Mouse (Mus musculus) retina, adult 2 months (tissue): Measurements from ENCODE around the gene Mthfd2l.

Experiments
- DNase-seq: peaks from one replicate; pipeline ENCODE4 v3.0.0-alpha.2; 2012; ENCODE audit warnings: low read depth, low spot score

Mthfd2l gene

DNA sequence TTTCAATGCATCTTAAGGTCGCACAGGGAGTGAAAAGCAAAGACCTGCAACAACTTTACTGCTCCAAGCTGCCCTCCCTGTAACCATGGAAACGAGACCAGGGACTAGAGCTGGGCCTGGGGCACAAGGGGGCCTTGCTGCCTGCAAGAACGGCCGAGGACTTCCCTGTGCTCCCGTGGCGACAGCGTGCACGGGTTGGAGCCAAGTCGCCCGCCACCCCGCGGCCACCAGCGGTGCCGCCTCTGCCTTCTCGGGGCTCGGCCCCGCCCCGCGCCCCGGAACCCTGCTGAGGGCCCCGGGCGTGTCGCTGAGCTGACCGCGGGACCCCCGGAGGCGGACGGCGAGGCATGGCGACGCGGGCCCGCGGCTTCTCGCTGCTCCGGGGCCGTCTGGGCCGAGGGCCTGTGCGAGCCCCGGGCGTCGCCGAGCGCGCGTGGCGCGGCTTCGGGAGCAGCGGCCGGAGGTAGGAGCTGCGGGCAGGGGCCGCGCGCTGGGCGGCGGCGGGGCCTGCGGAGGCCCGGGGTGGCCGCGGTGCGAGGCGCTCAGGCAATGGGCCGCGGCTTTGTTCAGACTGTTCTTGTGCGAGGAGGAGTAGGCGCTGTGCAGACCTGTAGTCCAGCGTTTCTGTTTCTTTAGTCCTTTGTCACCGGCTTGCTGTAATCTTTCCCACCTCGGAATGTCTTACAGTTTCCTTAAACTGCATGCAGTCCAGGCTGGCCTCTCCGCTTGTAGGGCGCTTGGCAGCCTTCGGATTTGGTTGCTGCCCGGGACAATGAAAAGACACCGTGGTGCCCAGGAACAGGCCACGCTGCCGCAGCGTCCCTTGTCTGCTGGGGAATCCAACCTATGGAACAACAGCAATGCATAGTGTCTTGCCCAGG lies at the start of gene Mthfd2l:
TSS of gene Mthfd2l (plus strand) at position 147 of the 881 bp plus-strand sequence.
- DNase-seq, result peak; percentile 41

DNA sequence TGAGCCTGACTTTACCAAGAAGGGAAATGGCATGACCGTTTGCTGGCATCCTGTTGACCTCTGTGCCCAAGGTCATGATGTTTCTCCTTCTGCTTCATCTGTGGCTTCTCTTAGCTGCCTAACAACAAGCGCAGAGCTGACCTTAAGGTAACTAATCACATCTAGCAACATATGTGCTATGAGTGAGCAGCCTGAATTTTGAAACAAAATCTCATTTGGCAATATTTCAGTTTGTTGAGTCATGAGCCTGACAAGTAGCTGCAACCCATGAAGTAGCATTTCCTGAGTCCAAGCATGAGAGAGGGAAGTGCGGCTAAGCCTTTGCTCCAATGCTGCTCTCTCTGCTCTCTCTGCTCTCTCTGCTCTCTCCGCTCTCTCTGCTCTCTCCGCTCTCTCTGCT lies 49.2 kb upstream of the Mthfd2l start:
- no peak for DNase-seq

DNA sequence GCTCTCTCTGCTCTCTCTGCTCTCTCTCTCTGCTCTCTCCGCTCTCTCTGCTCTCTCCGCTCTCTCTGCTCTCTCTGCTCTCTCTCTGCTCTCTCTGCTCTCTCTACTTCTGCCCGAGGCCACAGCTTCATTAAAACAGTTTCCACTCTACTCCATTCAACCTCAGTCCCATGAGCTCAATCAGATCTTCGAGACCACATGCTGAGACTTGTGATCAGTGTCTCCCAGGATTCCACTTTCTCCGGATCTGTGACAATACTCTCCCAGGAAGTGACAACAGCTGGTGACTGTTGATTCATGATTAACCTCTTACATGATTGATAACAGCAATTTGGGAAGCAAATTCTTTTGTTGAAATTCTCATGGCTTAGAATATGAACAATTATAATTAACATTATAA lies 48.8 kb upstream of the Mthfd2l start:
- no peak for DNase-seq

DNA sequence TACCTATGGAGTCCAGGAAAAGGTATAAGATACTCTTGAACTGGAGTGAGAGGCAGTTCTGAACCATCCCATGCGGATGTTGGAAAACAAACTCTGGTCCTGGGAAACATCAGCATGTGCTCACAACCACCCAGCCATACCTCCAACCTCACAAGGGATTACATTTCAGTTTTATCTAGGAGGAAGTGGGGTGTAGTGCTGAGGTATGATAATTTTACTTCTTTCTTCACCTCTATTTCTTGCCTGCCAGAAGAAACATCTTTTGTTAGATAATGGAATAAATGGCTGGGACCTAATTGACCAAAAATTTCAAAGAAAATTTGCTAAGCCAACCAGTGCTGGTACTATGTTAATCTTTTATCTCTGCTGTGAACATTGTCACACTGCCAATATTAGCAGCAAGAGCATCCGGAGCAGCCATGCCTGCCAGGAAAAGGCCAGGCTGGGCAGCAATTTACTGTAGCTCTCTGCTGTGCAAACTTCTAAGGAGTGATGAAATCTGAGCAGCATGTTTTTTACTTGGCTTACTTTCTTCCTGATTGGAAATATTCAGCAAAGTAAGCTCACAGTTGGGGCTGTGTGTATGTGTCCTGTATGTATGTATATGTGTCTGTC lies 46.2 kb upstream of the Mthfd2l start:
- no peak for DNase-seq

DNA sequence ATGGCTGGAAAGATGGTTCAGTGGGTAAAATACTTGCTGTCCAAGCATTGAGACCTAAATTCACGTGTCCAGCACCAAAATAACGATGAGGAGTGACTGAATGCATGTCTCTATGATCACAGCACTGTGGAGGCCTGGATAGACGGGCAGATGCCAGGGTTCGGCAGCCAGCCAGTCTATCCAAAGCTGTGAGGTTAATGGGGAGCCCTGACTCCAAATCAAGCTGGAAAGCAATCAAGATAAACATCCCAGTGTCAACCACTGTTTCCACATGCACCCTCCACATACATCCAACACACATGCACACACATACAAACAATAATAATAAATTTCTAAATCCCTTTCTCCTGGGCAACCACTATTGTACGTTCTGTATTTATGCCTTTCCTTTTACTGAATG lies 42.3 kb upstream of the Mthfd2l start:
- DNase-seq, result no peak

DNA sequence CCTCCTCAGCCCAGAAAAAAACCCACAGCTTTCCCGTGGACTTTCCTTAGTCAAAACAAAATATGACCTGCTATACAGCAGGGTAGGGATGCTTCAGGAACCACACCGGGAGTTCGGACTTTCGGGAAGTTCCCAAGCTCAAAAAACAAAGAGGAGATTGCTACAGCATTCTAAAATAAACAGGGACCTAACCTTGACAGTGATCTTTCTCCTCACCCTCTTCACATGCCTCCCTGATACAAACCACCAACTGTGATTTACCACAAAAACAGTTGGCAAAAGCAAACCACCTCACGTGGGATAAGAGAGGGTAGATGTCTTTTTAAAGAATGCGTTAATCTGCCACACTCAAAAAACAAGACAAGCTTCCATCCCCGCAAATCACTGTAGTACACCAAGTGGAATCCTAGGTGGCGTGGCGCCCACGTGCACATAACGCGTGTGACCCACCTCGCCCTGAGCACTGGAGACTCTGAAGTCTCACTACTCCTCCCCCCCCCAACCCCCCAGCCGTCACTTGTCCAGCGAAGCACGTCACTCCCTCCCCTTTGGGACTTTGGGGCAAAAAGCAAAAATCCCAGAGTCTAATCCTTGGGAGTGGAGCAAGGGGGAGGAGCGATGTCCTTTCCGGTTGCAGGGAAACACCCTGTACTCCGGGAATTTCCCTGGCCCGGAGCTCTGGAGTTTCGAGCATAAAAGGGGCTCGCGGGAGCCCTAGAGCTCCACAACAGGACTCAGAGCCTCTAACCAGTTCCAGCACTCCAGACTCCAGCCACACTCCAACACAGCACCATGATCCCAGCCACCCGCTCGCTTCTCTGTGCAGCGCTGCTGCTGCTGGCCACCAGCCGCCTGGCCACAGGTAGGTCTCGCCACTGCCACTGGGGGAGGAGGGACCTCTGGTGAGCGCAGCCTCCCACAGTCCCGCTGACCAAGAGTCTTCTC lies 40.1 kb upstream of the Mthfd2l start, which contains the start of gene Cxcl1:
TSS of gene Cxcl1 (plus strand) at position 723 of the 945 bp plus-strand sequence.
- DNase-seq, result no peak

DNA sequence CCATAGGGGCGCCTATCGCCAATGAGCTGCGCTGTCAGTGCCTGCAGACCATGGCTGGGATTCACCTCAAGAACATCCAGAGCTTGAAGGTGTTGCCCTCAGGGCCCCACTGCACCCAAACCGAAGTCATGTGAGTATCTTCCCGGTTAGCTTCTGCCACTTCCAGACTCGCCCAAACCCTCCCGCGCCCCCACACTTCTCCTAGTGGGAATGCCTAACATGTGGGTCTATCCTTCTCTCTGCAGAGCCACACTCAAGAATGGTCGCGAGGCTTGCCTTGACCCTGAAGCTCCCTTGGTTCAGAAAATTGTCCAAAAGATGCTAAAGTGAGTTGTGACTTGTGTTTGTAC lies 39.5 kb upstream of the Mthfd2l start:
- no peak for DNase-seq

DNA sequence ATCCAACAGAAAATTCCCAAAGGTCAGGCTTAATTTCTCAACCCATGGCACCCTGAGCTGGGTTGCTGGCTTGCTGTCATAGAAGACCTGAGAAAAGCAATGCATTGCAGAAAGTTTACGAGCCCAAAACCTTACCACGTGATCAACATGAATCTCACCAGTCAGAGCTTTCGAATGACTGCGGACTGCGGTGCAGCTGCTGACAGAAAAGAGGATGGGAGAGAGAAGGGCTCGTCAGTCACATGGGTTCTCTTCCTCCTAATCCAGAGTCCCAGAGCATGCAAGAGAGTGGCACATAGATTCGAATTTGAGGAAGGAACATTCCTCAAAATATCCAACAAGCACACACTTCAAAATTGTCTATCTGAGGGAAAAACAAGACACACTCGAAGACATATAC lies 36.7 kb upstream of the Mthfd2l start:
- no peak for DNase-seq

DNA sequence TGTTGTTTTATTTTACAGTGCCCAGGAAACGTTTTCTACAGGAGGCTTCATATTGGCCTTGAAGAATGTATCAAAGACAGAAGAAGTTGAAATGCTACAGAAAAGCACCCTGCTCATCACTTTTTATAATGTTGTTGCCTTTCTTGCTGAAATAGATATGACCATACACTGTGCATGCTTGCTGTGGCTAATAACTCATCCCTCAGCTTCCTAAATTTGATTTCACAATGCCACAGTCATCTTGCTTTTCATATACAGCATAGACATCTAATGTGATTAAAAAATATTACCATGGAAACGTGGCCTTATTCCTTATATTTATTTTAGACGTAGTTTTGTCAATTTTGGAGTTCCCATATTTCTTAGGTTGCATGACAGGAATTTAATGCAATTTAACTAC lies 33.5 kb upstream of the Mthfd2l start:
- DNase-seq, result no peak

DNA sequence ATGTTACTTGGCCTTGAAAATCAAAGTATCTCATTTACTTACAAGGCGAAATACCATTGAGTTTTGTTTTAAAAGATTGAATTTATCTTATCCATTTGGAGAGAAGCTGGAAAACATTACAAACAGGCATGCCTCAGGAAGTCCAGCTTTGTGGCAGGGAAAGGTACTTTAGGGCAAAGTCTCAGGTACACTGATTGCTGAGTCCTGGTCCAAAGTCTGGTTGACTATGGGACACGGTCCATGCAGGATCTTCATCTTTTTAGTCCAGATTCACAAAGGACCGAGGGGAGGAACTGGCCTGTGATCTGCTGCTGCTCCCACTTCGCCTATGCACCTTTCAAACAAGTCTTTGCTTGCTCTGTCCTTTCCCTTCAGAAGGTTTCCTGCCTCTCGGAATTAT lies 31.6 kb upstream of the Mthfd2l start:
- DNase-seq, result no peak

DNA sequence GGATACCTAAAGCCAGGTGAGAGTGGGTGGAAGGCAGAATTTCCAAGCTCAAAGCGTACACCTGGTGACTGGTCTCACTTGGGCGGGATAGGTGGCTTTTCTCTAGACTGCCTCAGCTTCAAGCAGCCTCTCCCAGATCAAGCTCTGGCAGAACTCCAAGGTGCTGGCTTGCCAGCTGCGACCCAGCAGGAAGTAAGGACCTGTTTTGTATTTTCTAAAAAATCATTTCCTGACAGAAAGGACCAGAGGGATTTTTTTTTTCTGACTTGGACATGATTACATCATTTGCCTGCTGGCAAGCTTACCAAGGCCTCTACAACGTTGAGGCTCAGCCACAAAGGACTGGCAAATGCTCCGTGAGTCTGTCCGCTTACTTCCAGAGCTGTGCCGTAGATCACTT lies 30.8 kb upstream of the Mthfd2l start:
- DNase-seq, result no peak

DNA sequence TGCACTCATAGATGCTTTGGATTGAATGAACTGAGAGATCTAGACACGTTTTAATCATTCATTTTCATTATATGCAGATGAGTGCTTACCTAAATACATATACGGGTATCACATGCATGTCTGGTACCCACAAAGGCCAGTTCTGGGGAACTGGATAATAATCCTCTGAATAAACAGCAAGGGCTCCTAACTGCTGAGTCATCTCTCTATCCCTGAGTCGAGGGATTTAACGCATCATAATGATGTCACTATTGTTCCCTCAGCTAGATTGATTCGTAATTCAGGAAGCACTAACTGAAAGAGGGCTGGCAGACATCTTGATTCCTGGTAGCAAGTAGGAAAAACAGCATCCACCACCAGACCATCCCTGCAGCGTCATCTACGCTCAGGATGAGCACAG lies 30.2 kb upstream of the Mthfd2l start:
- DNase-seq, result no peak

DNA sequence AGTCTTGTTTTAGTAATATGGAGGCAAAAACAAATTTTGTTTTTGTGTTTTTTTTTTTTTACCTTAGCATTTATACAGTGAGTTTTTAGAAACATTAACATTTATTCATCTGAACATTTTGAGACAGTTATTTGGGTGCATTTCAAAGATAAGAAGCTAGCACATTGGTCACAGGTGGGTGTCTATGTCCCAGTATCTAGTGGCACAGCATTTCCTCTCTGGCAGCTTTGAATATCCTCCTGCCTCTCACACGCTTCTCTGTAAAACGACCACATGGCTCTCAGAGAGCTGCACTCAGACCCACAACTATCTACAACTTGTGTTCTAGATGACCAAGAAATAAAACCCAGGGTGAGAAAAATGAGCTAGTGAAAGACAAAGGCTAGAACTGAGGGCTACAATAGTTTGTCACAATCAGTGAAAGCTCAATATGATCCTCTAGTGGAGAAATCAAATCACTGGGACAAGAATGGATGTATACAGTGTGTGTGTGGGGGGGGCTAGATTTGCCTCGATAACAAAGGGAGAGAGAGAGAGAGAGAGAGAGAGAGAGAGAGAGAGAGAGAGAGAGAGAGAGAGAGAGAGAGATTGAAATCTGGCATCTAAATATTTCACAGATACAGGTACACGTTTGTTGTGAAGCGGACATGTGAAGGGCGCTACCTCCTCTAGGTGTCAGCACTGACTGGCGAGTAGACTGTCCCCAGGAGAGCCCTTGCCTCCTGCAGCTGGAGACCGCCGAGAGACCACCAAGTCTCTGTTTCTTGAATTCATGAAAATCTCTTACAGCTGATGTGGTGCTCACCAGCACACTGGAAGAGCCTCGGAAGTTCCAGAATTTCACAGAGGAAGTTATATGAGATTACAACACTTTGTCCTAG lies 28.3 kb upstream of the Mthfd2l start:
- DNase-seq, result no peak

DNA sequence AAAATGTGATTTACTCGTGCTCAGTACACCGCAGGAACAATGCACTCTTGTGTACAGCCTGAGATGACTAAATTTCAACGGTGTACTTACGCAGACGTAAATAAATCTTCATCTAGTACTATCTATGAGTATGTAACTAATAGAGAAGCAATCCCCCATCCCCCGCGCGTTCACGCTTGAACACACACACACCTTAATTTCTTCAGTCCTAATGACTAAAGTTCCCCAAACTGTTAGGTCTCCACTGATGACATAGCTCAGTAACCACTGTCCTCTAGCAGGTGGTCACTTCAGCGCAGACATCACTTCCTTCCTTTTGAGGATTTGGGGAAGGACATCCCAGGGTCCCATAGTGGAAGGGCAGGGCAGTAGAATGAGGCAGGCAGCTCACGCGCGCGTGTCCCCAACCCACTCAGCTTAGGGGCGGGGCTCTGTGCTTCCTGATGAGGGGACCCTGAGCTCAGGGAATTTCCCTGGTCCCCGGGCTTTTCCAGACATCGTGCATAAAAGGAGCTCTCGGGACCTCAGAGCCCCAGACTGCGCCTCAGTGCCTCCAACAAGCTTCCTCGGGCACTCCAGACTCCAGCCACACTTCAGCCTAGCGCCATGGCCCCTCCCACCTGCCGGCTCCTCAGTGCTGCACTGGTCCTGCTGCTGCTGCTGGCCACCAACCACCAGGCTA lies 27.4 kb upstream of the Mthfd2l start, which contains the start of gene Cxcl2:
TSS of gene Cxcl2 (plus strand) at position 533 of the 682 bp plus-strand sequence.
- DNase-seq, result no peak

DNA sequence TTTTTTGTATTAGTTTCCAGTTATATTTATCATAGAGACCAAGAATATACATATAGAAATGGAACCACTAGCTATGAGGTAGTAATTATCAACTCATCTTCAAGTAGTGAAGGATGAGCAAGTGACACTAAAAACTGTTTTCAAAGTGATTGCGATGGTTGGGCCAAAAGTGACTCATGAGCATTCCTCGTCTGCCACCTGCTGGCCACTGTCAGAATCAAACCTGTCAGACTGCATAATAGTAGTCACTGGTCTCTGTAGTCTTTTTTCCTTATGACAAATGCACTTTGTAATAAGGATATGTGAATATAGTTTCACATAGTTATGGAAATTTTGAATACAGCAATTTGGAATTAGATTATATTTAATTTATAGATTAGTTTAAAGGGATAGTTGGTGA lies 21.9 kb upstream of the Mthfd2l start:
- DNase-seq, result peak; percentile 32

DNA sequence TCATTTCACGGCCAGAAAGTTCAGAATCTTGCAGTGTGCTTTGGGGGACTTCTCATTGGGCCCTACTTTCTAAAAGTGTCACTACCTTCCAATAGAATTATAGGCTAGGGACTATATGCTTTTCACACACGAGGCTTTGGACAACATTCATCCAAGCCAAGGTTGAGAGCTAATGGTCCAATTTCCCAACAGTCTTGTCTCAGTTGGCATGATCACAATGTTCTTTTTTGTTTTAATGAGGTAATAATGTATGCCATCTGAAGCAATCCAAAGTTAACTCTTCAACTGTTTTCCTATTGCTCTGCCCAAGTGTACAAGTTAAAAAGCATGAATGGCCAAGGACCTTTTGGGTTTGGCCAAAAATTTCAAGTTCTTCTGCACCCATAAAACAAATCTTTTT lies 11.4 kb upstream of the Mthfd2l start:
- DNase-seq, result no peak

DNA sequence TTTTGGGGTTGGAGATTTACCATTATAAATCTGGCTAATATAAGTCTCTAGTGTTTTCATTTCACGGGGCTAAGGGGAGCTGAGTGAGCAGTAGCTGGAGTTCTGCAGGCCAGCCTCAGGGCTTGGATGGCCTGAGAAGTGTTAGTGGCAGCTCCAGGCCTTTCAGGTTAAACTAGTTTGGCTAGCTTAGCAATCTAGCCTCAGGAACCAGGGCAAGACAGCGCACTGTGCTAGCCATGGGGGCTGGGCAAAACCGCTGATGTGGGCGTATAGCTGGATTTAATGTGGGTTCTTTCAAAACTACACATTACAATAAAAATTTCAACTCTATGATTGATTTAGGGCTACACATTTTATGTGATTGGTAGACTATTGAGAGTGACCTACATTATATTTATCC lies 8.0 kb upstream of the Mthfd2l start:
- no peak for DNase-seq

DNA sequence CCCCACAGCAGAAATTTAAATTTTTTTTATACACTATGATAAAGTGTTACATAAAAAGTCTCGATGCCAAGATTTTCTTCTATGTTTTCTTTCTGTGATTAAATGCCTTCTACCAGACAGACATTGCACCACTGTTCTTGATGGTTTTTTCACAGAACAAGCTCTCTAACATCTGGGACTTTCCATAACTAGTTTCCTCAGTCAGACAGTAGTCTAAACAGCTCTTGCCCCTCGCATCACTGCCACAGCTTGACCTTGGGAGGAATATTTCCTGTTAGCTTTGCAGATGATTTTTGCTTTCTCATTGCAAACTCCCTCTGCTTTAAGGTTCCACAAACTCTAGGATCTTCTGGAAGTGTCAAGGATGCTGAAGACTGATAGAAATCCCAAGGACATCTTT lies 371 bp upstream of the Mthfd2l start:
- DNase-seq, result no peak

DNA sequence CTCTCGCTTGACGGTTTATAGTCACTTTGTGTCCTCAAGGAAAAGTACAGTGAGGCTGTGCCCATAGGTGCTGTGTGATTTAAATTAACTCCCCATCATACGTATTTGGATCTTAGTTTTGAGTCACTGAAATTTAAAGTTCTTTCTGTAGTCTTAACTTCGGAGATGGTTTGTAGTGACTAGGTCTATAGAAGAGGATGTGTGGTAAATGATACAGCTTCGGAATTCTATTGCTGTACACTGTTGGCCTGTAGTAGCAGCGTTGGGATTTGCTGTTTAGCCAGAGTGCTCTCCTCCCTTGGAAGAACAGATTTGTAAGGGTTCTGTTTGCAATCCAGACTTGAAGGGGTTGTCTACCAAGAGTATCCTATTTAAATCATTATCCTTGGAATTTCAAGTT lies 994 bp downstream of the Mthfd2l start:
- peak; percentile 9 for DNase-seq

DNA sequence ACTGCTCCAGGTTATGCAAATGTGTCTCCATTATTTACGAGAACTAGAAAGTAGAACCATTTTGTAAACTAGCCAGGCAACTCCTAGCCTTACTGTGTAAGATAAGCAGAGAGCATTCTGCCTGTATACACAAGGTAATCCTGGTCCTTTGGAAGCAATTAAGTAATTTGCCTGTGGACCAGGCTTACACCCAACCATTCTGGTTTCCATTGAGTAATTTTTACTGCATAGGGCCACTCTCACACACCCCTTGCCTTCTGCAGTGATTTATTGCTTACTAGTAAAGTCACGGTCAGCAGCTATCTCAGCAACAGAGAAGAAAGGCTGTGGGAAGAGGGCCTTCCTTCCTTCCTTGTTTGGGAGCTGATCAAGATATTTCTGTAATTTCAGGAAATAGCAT lies 5.8 kb downstream of the Mthfd2l start:
- no peak for DNase-seq

DNA sequence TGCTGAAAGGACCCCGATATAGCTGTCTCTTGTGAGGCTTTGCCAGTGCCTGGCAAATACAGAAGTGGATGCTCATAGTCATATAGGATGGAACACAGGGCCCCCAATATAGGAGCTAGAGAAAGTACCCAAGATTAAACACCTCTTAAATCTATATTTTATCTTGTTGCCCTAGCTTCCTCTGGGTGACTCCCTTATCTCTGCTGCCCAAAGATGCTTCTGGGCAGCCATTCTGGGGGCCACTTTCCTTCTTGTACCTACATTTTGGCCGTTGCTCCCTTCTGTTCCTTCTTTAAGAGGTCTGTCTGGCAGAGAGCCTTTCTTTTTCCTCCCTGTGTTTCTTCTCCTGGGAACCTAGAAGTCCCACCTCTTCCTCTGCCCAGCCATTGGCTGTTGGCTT lies 14.5 kb downstream of the Mthfd2l start:
- no peak for DNase-seq
